Mouse (Mus musculus): ENCODE results near the gene H2-Ob. TPM values are rescaled to one million over a fixed set of nuclear protein-coding genes. Genes with fewer than 3 reads are reported as not detected.
"Not testable (repeated sequence)": the region's sequence is repeated elsewhere in the genome, so short reads cannot be mapped to it uniquely, and the experiment has no call there.

H2-Ob gene
- polyA plus RNA-seq, 1 experiment from 2014 or later, result not detected

DNA sequence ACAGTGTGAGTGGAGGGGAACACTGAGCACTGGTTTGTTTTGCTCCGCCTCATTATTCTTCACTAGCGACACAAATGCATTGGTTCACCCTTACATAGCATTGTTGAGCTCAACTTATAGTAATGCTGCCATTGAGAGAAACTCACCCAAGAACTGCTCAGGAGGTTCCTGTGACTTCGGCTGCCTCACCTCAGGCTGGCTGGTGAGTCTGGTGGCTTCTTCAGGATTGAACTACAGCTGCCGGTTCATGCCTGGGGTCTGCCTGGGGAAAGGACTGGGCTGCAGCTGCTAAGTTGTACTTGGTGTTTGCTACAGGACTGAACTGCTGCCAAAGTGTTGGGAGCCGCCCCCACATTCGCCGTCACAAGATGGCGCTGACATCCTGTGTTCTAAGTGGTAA is 13.3 kb upstream of the H2-Ob start:
- 95% methylated on average over 8 of the region's 8 CpGs for WGBS
- Histone ChIP-seq H3K9me3 (peaks cover 7% of the 10 kb centered on the region; the same call in 1 of the 2 replicates), H3K36me3 (no peaks in the 10 kb centered on the region), H3K4me2 (replicated peaks) (no peak overlapping the region), H3K27ac (no peak overlapping the region), H3K27me3 (no peaks in the 10 kb centered on the region), H3K4me1 (no peaks in the 10 kb centered on the region), H3K4me3 (no peak overlapping the region), H3K9ac (no peak overlapping the region)
- no peak for ATAC-seq (ENCODE audit: insufficient number of reproducible peaks, insufficient read depth, low FRiP score, low TSS enrichment)

- not testable (repeated sequence) for H3K36me3 ChIP-seq; ATAC-seq (ENCODE audit: insufficient number of reproducible peaks, insufficient read depth, low FRiP score, low TSS enrichment)
- WGBS, result 99% methylated on average over 13 of the region's 23 CpGs
Observed at GRCm38 (mm10) chr17:34225911-34226310, 12.8 kb upstream of the H2-Ob start.

GRCm38 (mm10) chr17:34230971-34231370 is 7.7 kb upstream of the H2-Ob start:
- not testable (repeated sequence) for H3K4me3 ChIP-seq; H3K9ac ChIP-seq; H3K27me3 ChIP-seq; H3K4me2 ChIP-seq (replicated peaks); H3K4me1 ChIP-seq; H3K36me3 ChIP-seq; H3K27ac ChIP-seq; ATAC-seq (ENCODE audit: insufficient number of reproducible peaks, insufficient read depth, low FRiP score, low TSS enrichment); H3K9me3 ChIP-seq
- WGBS, result 92% methylated on average over 7 of the region's 9 CpGs

More at GRCm38 (mm10) chr17:34225911-34226310, 12.8 kb upstream of the H2-Ob start:
- not testable (repeated sequence) for H3K4me2 ChIP-seq (replicated peaks); H3K9me3 ChIP-seq; H3K4me3 ChIP-seq; H3K27ac ChIP-seq; H3K9ac ChIP-seq; H3K4me1 ChIP-seq; H3K27me3 ChIP-seq

GRCm38 (mm10) chr17:34232021-34232420 is 6.7 kb upstream of the H2-Ob start:
- H3K36me3 ChIP-seq; H3K9ac ChIP-seq; H3K9me3 ChIP-seq; H3K4me1 ChIP-seq; H3K27ac ChIP-seq; H3K4me2 ChIP-seq (replicated peaks); H3K27me3 ChIP-seq; H3K4me3 ChIP-seq; ATAC-seq (ENCODE audit: insufficient number of reproducible peaks, insufficient read depth, low FRiP score, low TSS enrichment): not testable (repeated sequence)
- WGBS, result 82% methylated on average over 6 of the region's 7 CpGs

DNA sequence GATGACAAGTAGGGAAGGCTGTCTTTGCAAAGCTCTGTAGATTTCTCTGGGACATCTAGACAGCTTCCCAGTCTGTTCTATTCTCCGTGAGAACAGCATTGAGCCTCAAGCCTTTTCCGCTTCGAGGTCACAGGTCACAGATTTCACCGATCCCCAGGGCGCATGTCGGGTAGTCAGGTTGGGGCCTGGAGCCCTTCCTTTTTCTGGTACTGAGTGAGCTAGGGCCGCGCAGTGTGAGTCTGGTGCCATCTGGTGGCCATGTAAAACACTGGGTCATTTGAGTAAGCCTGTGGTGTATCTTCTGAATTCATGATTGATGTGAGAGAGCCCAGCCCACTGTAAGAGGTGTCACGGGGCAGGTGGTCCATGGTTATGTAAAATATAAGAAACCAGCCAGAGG is 3.8 kb upstream of the H2-Ob start:
- H3K4me3 ChIP-seq, result no peak overlapping the region
- H3K27ac ChIP-seq, result no peak overlapping the region
- H3K4me1 ChIP-seq, result no peaks in the 10 kb centered on the region
- H3K9me3 ChIP-seq, result no peaks in the 10 kb centered on the region
- H3K36me3 ChIP-seq, result no peaks in the 10 kb centered on the region
- no peaks in the 10 kb centered on the region for H3K27me3 ChIP-seq
- no peak overlapping the region for H3K9ac ChIP-seq
- ATAC-seq (ENCODE audit: insufficient number of reproducible peaks, insufficient read depth, low FRiP score, low TSS enrichment), result no peak; the same call in 1 of the 2 replicates
- WGBS, result 42% methylated on average over 9 of the region's 9 CpGs
- no peak overlapping the region for H3K4me2 ChIP-seq (replicated peaks)

- Histone ChIP-seq H3K36me3 (no peaks in the 10 kb centered on the region), H3K9ac (no peak overlapping the region), H3K27me3 (no peaks in the 10 kb centered on the region), H3K9me3 (no peaks in the 10 kb centered on the region), H3K4me2 (replicated peaks) (no peak overlapping the region), H3K27ac (no peak overlapping the region), H3K4me3 (no peak overlapping the region), H3K4me1 (no peaks in the 10 kb centered on the region)
- 85% methylated on average over 5 of the region's 5 CpGs for WGBS
- no peak for ATAC-seq (ENCODE audit: insufficient number of reproducible peaks, insufficient read depth, low FRiP score, low TSS enrichment)
Observed at GRCm38 (mm10) chr17:34236691-34237090, 2.0 kb upstream of the H2-Ob start.

DNA sequence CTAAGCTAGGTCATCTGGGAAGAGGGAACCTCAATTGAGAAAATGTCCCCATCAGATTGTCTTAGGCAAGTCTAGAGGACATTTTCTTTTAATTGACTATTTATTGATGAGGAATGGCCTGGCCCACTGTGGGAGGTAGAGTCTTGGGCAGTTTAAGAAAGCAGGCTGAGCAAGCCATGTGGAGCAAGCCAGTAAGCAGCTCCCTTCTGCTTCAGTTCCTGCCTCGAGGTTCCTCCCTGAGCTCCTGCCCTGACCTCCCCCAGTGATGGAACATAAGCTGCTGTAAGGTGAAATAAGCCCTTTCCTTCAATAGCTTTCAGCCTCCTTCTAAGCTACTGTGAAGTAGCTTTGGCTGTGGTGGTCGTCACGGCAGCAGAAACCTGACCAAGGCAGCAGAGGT is 962 bp upstream of the H2-Ob start:
- Histone ChIP-seq H3K27ac (no peak overlapping the region), H3K36me3 (no peaks in the 10 kb centered on the region), H3K27me3 (no peaks in the 10 kb centered on the region), H3K4me3 (no peak overlapping the region), H3K4me2 (replicated peaks) (no peak overlapping the region), H3K4me1 (no peaks in the 10 kb centered on the region), H3K9ac (no peak overlapping the region), H3K9me3 (no peaks in the 10 kb centered on the region)
- WGBS, result 82% methylated on average over 3 of the region's 3 CpGs
- no peak for ATAC-seq (ENCODE audit: insufficient number of reproducible peaks, insufficient read depth, low FRiP score, low TSS enrichment)

GRCm38 (mm10) chr17:34239601-34240041 is 918 bp downstream of the H2-Ob start:
- no peak overlapping the region for H3K4me2 ChIP-seq (replicated peaks)
- no peak for ATAC-seq (ENCODE audit: insufficient number of reproducible peaks, insufficient read depth, low FRiP score, low TSS enrichment)
- no peaks in the 10 kb centered on the region for H3K9me3 ChIP-seq
- H3K4me1 ChIP-seq, result no peaks in the 10 kb centered on the region
- H3K4me3 ChIP-seq, result no peak overlapping the region
- H3K36me3 ChIP-seq, result no peaks in the 10 kb centered on the region
- no peak overlapping the region for H3K27ac ChIP-seq
- 72% methylated on average over 10 of the region's 10 CpGs for WGBS
- H3K27me3 ChIP-seq, result no peaks in the 10 kb centered on the region
- no peak overlapping the region for H3K9ac ChIP-seq

GRCm38 (mm10) chr17:34240366-34240765 is 1.7 kb downstream of the H2-Ob start:
- 64% methylated on average over 3 of the region's 3 CpGs for WGBS

DNA sequence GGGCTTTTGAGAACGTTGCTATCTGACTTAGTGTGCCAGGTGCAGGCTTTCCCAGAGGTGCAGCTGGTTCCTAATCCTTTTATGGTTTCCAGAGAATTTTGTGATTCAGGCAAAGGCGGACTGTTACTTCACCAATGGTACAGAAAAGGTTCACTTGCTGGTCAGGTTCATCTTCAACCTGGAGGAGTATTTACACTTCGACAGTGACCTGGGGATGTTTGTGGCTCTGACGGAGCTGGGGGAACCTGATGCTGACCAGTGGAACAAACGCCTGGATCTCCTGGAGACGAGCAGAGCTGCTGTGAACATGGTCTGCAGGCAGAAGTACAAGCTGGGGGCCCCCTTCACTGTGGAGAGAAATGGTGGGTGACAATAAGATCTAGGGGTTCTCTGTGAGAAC is 2.2 kb downstream of the H2-Ob start:
- no peak overlapping the region for H3K4me2 ChIP-seq (replicated peaks)
- H3K27me3 ChIP-seq, result no peaks in the 10 kb centered on the region
- WGBS, result 72% methylated on average over 6 of the region's 6 CpGs
- ATAC-seq (ENCODE audit: insufficient number of reproducible peaks, insufficient read depth, low FRiP score, low TSS enrichment), result no peak
- no peaks in the 10 kb centered on the region for H3K9me3 ChIP-seq
- no peak overlapping the region for H3K27ac ChIP-seq
- no peaks in the 10 kb centered on the region for H3K4me1 ChIP-seq
- no peaks in the 10 kb centered on the region for H3K36me3 ChIP-seq
- no peak overlapping the region for H3K9ac ChIP-seq
- H3K4me3 ChIP-seq, result no peak overlapping the region

More at GRCm38 (mm10) chr17:34240366-34240765, 1.7 kb downstream of the H2-Ob start:
- no peaks in the 10 kb centered on the region for H3K9me3 ChIP-seq
- no peak overlapping the region for H3K27ac ChIP-seq
- ATAC-seq (ENCODE audit: insufficient number of reproducible peaks, insufficient read depth, low FRiP score, low TSS enrichment), result no peak
- no peaks in the 10 kb centered on the region for H3K36me3 ChIP-seq
- H3K27me3 ChIP-seq, result no peaks in the 10 kb centered on the region
- no peak overlapping the region for H3K9ac ChIP-seq
- no peaks in the 10 kb centered on the region for H3K4me1 ChIP-seq
- no peak overlapping the region for H3K4me3 ChIP-seq
- H3K4me2 ChIP-seq (replicated peaks), result no peak overlapping the region

GRCm38 (mm10) chr17:34244656-34245055 is 6.0 kb downstream of the H2-Ob start:
- Histone ChIP-seq H3K9me3 (no peaks in the 10 kb centered on the region), H3K9ac (no peak overlapping the region), H3K4me1 (no peaks in the 10 kb centered on the region), H3K4me3 (no peak overlapping the region), H3K4me2 (replicated peaks) (no peak overlapping the region), H3K27ac (no peak overlapping the region), H3K36me3 (no peaks in the 10 kb centered on the region), H3K27me3 (0 out of 2 replicates have a peak, but pooled peaks cover 5% of the 10 kb centered on the region)
- 69% methylated on average over 4 of the region's 4 CpGs for whole genome bisulfite sequencing
- no peak for ATAC-seq (ENCODE audit: insufficient number of reproducible peaks, insufficient read depth, low FRiP score, low TSS enrichment)

GRCm38 (mm10) chr17:34247047-34247446 is 8.3 kb downstream of the H2-Ob start:
- Histone ChIP-seq H3K9ac (no peak overlapping the region), H3K9me3 (no peaks in the 10 kb centered on the region), H3K36me3 (no peaks in the 10 kb centered on the region), H3K27me3 (0 out of 2 replicates have a peak, but pooled peaks cover 5% of the 10 kb centered on the region), H3K4me2 (replicated peaks) (no peak overlapping the region), H3K27ac (no peak overlapping the region), H3K4me1 (no peaks in the 10 kb centered on the region), H3K4me3 (no peak overlapping the region)
- WGBS, result 89% methylated on average over 3 of the region's 3 CpGs
- ATAC-seq (ENCODE audit: insufficient number of reproducible peaks, insufficient read depth, low FRiP score, low TSS enrichment), result no peak

DNA sequence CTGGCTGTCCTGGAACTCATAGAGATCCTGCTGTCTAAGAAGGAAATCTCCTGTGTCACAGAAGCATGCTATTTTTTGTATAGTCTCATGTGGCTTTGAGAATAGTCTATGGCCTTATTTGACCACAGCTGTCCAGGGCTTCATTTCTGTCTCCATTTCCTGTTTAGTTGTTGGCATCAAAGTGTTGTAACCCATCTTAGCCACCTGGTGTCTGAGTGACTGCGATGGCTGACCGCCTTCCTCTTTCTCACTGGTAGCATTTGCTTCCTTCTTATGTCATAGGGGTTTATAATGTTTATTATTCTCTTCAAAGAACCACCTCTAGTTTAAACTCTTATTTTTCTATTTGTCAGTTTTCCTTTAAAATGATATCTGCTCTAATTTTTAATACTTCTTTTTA is 10.1 kb downstream of the H2-Ob start:
- Histone ChIP-seq H3K27ac (no peak overlapping the region), H3K4me3 (no peak overlapping the region), H3K4me1 (no peaks in the 10 kb centered on the region), H3K27me3 (0 out of 2 replicates have a peak, but pooled peaks cover 5% of the 10 kb centered on the region), H3K9me3 (no peaks in the 10 kb centered on the region), H3K9ac (no peak overlapping the region), H3K4me2 (replicated peaks) (no peak overlapping the region), H3K36me3 (no peaks in the 10 kb centered on the region)
- 68% methylated on average over 2 of the region's 2 CpGs for WGBS
- ATAC-seq (ENCODE audit: insufficient number of reproducible peaks, insufficient read depth, low FRiP score, low TSS enrichment), result no peak
